Mouse (Mus musculus) splenic B cell, adult 2 months (primary cell): ENCODE results near the gene Aqp11.
A peak's percentile ranks its signal among the peaks of the same experiment; 100 is the strongest.

ENCODE experiments used
- DNase-seq: peaks from one replicate; pipeline ENCODE4 v3.0.0-alpha.2; 2011; ENCODE audit warnings: low read depth, low spot score
- H3K27me3 ChIP-seq: 2 replicates; pipeline ENCODE4 v1.6.1; 2012; ENCODE audit warnings: mild to moderate bottlenecking, low read length, moderate library complexity, mixed read lengths; ENCODE audit not compliant: control insufficient read depth, poor library complexity, insufficient read depth, severe bottlenecking
- H3K36me3 ChIP-seq: 2 replicates; pipeline ENCODE4 v1.6.1; 2012; ENCODE audit warnings: mild to moderate bottlenecking, low read length, moderate library complexity, mixed read lengths; ENCODE audit not compliant: control insufficient read depth, poor library complexity, insufficient read depth, severe bottlenecking

Gene Aqp11

GRCm38 (mm10) chr7:97701106-97701505 is 37.0 kb downstream of the Aqp11 start:
- Histone ChIP-seq H3K27me3 (no peaks in the 10 kb centered on the region), H3K36me3 (no peaks in the 10 kb centered on the region)

GRCm38 (mm10) chr7:97700173-97700572 is 37.9 kb downstream of the Aqp11 start:
- DNase-seq: no peak
- Histone ChIP-seq H3K36me3 (no peaks in the 10 kb centered on the region), H3K27me3 (no peaks in the 10 kb centered on the region)

More at GRCm38 (mm10) chr7:97701106-97701505, 37.0 kb downstream of the Aqp11 start:
- no peak for DNase-seq

- DNase-seq: peak; percentile 95
- Histone ChIP-seq H3K36me3 (no peaks in the 10 kb centered on the region), H3K27me3 (no peaks in the 10 kb centered on the region)
These were observed 41.4 kb downstream of the Aqp11 start, which contains the start of gene Clns1a for GRCm38 (mm10) chr7:97696506-97697254. TSS of gene Clns1a (plus strand) at chr7:97696634.

GRCm38 (mm10) chr7:97696133-97696505 is 42.0 kb downstream of the Aqp11 start:
- no peaks in the 10 kb centered on the region for H3K36me3 ChIP-seq
- no peaks in the 10 kb centered on the region for H3K27me3 ChIP-seq
- DNase-seq: no peak

GRCm38 (mm10) chr7:97695441-97695840 is 42.6 kb downstream of the Aqp11 start:
- H3K27me3 ChIP-seq: no peaks in the 10 kb centered on the region
- no peak for DNase-seq
- H3K36me3 ChIP-seq: no peaks in the 10 kb centered on the region

- peaks cover 2% of the 10 kb centered on the region; the same call in 1 of the 2 replicates for H3K36me3 ChIP-seq
- no peak for DNase-seq
- no peaks in the 10 kb centered on the region for H3K27me3 ChIP-seq
These were observed 50.3 kb downstream of the Aqp11 start for GRCm38 (mm10) chr7:97687831-97688230.

GRCm38 (mm10) chr7:97679239-97679638 is 58.9 kb downstream of the Aqp11 start:
- H3K36me3 ChIP-seq: peaks cover 9% of the 10 kb centered on the region
- H3K27me3 ChIP-seq: no peaks in the 10 kb centered on the region
- DNase-seq: peak; percentile 65
